Mouse (Mus musculus) CD4-positive helper T cell, adult 2 months (primary cell): Measurements from ENCODE around the gene Mfsd2a.

Experiments
- DNase-seq: peaks from one replicate; pipeline ENCODE4 v3.0.0-alpha.2; 2012; ENCODE audit warnings: low read depth, missing footprints, low spot score

Mfsd2a gene

DNA sequence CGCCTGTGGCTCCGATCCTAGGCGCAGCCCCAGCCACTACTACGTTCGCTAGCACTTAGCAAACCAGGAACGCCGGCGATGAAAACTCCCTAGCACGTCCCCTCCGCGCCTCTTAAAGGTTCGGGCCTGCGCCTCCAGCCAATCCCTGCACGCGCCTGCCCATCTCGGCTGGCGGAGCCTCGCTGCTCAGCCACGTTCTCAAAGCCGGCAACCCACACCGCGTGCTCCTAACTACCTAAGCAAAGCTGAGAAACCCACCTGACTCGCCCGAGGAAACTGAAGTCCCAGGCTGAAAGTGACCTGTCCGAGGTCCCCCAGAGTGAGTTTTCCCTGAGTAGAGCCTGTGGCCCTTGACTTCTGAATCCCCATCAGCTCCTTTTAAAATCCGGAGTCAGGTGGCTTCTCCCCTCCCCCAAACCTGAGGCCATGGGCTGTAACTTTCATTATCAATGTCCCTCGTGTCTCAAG is at the start of gene Mfsd2a:
Gene Mfsd2a (minus strand): TSS at position 89 of the 468 bp plus-strand sequence.
- DNase-seq, result peak; percentile 72

GRCm38 (mm10) chr4:123005054-123005966 is 44.3 kb upstream of the Mfsd2a start:
- DNase-seq, result no peak

- no peak for DNase-seq
Measured at GRCm38 (mm10) chr4:123000617-123001342, 39.8 kb upstream of the Mfsd2a start.

GRCm38 (mm10) chr4:123000130-123000529 is 39.1 kb upstream of the Mfsd2a start:
- DNase-seq, result no peak

- no peak for DNase-seq
Measured at GRCm38 (mm10) chr4:122999263-122999691, 38.3 kb upstream of the Mfsd2a start.

- DNase-seq, result no peak
Measured at GRCm38 (mm10) chr4:122998537-122999262, 37.7 kb upstream of the Mfsd2a start.

DNA sequence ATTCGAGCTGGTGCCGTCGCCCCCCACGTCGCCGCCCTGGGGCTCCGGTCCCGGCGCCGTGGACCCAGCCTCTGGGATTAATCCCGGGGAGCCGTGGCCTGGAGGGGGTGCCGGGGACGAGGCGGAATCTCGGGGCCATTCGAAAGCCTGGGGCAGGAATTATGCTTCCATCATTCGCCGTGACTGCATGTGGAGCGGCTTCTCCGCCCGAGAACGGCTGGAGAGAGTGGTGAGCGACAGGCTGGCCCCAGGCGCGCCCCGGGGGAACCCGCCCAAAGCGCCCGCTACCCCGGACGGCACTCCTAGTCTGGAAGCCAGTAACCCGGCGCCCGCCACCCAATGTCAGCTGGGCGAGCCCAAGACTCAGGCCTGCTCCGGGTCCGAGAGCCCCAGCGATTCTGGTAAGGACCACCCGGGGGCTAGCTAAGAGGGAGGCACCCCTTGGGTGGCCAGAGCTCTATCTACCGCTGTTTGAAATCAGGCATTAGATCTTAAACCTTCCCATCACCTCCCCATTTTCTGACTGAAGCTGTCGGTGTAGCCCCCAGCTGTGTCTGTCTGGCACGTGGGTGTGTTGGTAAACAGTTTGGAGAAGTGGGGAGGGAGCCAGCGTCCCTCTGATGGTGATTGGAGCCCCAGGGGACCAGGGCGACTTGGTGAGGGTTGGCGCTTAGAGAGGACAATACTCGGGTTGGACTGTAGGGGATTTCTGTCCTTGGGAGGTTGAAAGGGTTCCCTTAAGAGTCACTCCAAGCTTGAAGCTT is 35.8 kb upstream of the Mfsd2a start:
- peak; percentile 13 for DNase-seq

DNA sequence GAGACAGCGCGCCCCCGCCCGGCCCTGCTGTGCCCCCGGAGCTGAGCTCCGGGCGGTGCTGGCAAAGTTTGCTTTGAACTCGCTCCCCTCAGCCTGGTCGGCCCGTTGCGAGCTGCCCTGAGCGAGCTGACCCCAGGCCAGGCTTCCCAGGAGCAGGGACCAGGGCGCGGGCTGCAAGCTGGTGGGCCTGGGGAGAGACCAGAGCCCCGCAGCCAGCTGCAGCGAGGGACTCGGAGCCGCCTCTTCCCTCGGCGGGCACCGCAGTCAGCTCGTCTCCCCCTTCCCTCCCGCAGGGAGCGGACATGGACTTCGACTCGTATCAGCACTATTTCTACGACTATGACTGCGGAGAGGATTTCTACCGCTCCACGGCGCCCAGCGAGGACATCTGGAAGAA is 35.2 kb upstream of the Mfsd2a start:
- no peak for DNase-seq

DNA sequence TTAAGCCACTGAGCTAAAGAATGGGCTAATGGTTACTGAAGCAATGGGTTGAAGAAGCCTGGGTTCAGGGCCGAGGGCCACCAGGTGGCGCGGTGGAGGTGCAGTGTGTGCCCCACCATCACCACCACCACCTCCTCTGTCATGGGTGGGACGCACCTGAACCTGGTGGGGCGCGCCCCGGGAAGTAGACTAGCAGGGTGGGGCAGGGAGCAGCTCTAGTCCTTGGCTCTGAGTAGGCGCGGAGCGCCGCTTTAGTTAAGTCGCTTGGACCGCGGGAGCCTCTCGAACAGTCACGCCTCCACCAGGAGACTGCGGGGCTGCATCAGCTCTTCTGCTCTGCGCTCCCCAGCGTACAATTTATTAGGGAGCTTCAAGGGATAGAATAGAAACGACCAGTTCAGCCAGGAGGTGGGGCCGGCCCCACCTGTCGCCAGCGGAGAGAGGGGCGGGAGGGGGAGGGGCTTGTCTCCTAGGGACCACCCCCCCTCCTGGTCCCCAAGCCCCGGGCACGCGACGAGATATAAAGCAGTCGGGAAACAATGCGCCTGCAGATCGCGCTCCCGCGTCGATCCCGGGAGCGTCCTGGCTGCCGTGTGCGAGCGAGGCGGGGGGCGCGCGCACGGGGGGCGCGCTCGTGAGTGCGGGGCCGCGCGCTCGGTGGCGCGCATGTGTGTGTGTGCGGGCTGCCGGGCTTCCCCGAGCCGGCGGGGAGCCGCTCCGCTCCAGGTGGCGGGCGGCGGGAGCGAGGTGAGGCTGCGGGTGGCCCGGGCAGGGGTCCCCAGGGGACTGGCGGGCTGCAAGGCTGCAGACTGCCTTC is 34.6 kb upstream of the Mfsd2a start, which contains the start of gene Mycl:
Gene Mycl (plus strand): TSS at position 249 of the 817 bp plus-strand sequence.
- peak; percentile 80 for DNase-seq

DNA sequence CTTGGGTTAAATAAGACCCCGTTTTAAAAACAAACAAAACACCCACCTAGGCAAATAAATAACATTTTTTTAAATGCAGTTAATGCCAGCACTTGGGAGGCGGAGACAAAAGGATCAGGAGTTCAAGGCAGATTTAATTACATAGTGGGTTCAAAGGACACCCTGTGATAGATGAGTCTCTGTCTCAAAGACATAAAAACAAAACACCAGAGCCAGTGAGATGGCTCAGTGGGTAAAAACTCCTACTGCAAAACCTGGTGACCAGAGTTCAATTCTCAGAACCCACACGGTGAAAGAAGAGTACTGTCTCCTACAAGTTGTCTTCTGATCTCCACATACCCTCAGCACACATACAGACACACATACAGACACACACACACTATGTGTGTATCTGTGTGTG is 31.3 kb upstream of the Mfsd2a start:
- no peak for DNase-seq

DNA sequence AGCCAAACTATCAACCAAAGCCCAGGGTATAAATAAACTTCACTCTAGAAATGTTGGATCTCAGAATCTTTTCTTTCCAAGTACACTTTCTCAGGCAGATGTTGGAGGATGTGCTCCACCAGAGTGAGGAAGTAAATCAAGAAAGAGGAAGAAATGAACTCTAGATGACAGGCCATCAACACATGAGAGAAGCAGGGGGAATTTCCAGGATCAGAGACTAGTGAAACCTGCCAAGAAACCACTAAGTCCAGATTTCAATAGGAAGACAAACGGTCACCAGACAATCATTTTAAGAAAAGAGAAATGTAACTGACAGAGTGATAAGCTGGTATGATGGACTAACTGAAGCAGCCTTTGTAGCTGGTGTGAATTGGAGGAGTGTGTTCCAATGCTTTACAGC is 30.2 kb upstream of the Mfsd2a start:
- no peak for DNase-seq

GRCm38 (mm10) chr4:122988004-122988403 is 27.0 kb upstream of the Mfsd2a start:
- peak; percentile 13 for DNase-seq

DNA sequence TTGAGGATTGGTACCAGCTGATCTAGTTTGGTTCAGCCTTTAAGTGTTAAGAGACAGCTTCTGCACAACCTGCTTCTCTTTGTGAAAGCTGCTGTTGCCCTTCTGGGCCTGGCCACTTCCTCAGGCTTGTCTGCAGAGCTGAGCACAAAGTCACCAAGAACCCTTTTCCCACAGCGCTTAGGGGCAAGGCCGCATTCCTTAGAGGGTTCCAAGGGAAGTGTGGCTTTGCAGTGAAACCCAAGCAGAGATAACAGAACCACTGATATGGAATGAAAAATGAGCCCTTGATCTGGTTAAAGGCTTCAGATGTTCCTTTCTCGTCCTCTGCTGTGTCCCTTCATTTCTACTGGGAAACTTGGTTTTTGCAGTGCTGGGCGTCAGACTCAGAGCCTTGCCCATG is 26.4 kb upstream of the Mfsd2a start:
- DNase-seq, result no peak

GRCm38 (mm10) chr4:122985110-122985509 is 24.1 kb upstream of the Mfsd2a start:
- DNase-seq, result peak; percentile 82

- peak; percentile 68 for DNase-seq
Measured at GRCm38 (mm10) chr4:122983486-122984261, 22.7 kb upstream of the Mfsd2a start.

GRCm38 (mm10) chr4:122982537-122982936 is 21.5 kb upstream of the Mfsd2a start:
- DNase-seq, result no peak

DNA sequence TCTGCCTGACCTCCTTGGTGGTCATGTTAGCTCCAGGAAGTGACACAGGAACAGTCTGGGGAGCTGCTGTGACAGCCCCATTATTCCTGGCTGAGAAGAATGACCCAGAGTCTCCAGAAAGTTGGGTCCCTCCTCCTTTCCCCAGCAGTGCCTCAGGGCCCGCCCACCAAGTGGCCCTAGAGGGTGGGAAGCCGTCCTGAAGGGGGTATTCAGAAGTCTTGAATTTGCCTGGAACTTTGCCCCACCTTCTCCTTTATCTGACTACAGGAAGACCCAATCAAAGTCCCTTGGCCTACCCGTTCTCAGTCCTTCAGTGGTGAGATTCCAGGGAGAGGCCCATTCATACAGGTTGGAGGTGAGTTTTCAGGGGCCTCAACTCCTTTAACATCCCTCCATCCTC is 20.9 kb upstream of the Mfsd2a start:
- no peak for DNase-seq

GRCm38 (mm10) chr4:122981238-122981637 is 20.2 kb upstream of the Mfsd2a start:
- DNase-seq, result no peak

GRCm38 (mm10) chr4:122980684-122981083 is 19.7 kb upstream of the Mfsd2a start:
- DNase-seq, result no peak
